Mouse (Mus musculus) urinary bladder, adult 18-20 months (tissue): ENCODE measurements around the gene Itgam.
"Not testable (repeated sequence)": the region's sequence is repeated elsewhere in the genome, so short reads cannot be mapped to it uniquely, and the experiment has no call there.

Experiments
- DNase-seq, 2 experiments: peaks; one replicate each; pipeline ENCODE4 v3.0.0; 2022; ENCODE audit warnings: low spot score in 2 of 2, mixed read lengths in 2 of 2

The Itgam gene

GRCm38 (mm10) chr7:128128741-128129720, 66.6 kb downstream of the Itgam start, which contains the start of gene Itgax:
Gene Itgax (plus strand): TSS chr7:128129547.
- DNase-seq: no peak

GRCm38 (mm10) chr7:128132148-128132547, 69.7 kb downstream of the Itgam start:
- no peak for DNase-seq

GRCm38 (mm10) chr7:128133596-128133995, 71.2 kb downstream of the Itgam start:
- DNase-seq: no peak

- DNase-seq: no peak
Measured at GRCm38 (mm10) chr7:128136927-128137326, 74.5 kb downstream of the Itgam start.

- no peak for DNase-seq
Measured at GRCm38 (mm10) chr7:128139611-128140010, 77.2 kb downstream of the Itgam start.

- DNase-seq: no peak
Measured at GRCm38 (mm10) chr7:128150970-128151369, 88.5 kb downstream of the Itgam start.

GRCm38 (mm10) chr7:128154076-128154475, 91.6 kb downstream of the Itgam start, which contains the start of gene Itgad:
Gene Itgad (plus strand): TSS chr7:128154376.
- DNase-seq: no peak

GRCm38 (mm10) chr7:128154924-128155323, 92.5 kb downstream of the Itgam start:
- no peak for DNase-seq

GRCm38 (mm10) chr7:128158688-128159354, 96.4 kb downstream of the Itgam start:
- not testable (repeated sequence) for DNase-seq

- DNase-seq: no peak
Measured at GRCm38 (mm10) chr7:128164001-128164400, 101.6 kb downstream of the Itgam start.

- no peak for DNase-seq
Measured at GRCm38 (mm10) chr7:128166391-128166790, 104.0 kb downstream of the Itgam start.
